Mouse (Mus musculus) kidney, adult 2 months (tissue): Measurements from ENCODE around the gene Gm382. TPM values are rescaled to one million over a fixed set of nuclear protein-coding genes. Genes with fewer than 3 reads are reported as not detected.

Experiments used
- DNase-seq: peaks from one replicate; pipeline ENCODE4 v3.0.0; 2021
- H3K27ac ChIP-seq: fragments of 200-500 bp; 2 replicates; pipeline ENCODE4 v1.5.1; 2012; ENCODE audit warnings: low read depth, low read length, control low read depth, inconsistent platforms; ENCODE audit not compliant: insufficient read depth
- H3K27me3 ChIP-seq: fragments of 200-500 bp; replicated peaks from 2 replicates; pipeline ENCODE4 v1.6.1; 2012; ENCODE audit warnings: mild to moderate bottlenecking, moderate library complexity, low read length, inconsistent platforms; ENCODE audit not compliant: control insufficient read depth, insufficient read depth
- H3K36me3 ChIP-seq: fragments of 200-500 bp; 2 replicates; pipeline ENCODE4 v1.6.1; 2012; ENCODE audit warnings: mild to moderate bottlenecking, moderate library complexity, low read length, inconsistent platforms; ENCODE audit not compliant: control insufficient read depth, insufficient read depth
- H3K4me1 ChIP-seq: fragments of 200-500 bp; 2 replicates; pipeline ENCODE4 v1.6.1; 2011; ENCODE audit warnings: low read length; ENCODE audit not compliant: control insufficient read depth, insufficient read depth
- H3K4me3 ChIP-seq: fragments of 200-500 bp; 2 replicates; pipeline ENCODE4 v1.5.1; 2011; ENCODE audit warnings: mild to moderate bottlenecking, low read depth, low read length, control low read depth; ENCODE audit not compliant: insufficient read depth
- CTCF ChIP-seq: fragments of 200-500 bp; conservative IDR thresholded peaks from 2 replicates; pipeline ENCODE4 v1.5.1; 2011; ENCODE audit warnings: low read depth, mild to moderate bottlenecking, control low read depth, low read length, moderate library complexity, mixed read lengths; ENCODE audit not compliant: insufficient read depth, insufficient read length
- POLR2A ChIP-seq: fragments of 200-500 bp; IDR thresholded peaks from one replicate; pipeline ENCODE4 v1.6.1; 2011; ENCODE audit warnings: low read depth, low read length, control low read depth
- WGBS: fragments of 180-500 bp; shearing (Covaris S2); methylation state at CpG from one replicate; pipeline ENCODE4 v1.1.7; 2018; 5-methylcytosine and 5-hydroxymethylcytosine counted together
- polyA plus RNA-seq: library from polyadenylated mRNA; depleted of rRNA; stranded (reverse); fragments of >200 nt; gene quantifications from 2 replicates; pipeline ENCODE4 v1.2.3, GENCODE M21; 2012; rRNA removed

Gm382 gene
- polyA plus RNA-seq = not detected in 2 replicates

GRCm38 (mm10) chrX:127039672-127040071 lies at the start of gene Gm382:
Gene Gm382, plus strand, starts transcription at chrX:127039972.
- H3K4me1 ChIP-seq = no peaks in the 10 kb centered on the region
- TF ChIP-seq POLR2A (no peak), CTCF (no peak)
- no peaks in the 10 kb centered on the region for H3K27me3 ChIP-seq
- no peak for DNase-seq
- 95% methylated on average over 1 of the region's 1 CpGs for WGBS
- no peaks in the 10 kb centered on the region for H3K36me3 ChIP-seq
- H3K4me3 ChIP-seq = no peak within 1 kb of the TSS
- no peak within 1 kb of the TSS for H3K27ac ChIP-seq

GRCm38 (mm10) chrX:127070179-127070578 lies 30.4 kb downstream of the Gm382 start:
- no peak for DNase-seq
- no peaks in the 10 kb centered on the region for H3K4me1 ChIP-seq
- H3K27me3 ChIP-seq = no peaks in the 10 kb centered on the region
- TF ChIP-seq POLR2A (no peak), CTCF (no peak)
- H3K27ac ChIP-seq = no peak overlapping the region
- H3K4me3 ChIP-seq = no peak overlapping the region
- 75% methylated on average over 2 of the region's 2 CpGs for WGBS
- H3K36me3 ChIP-seq = no peaks in the 10 kb centered on the region

GRCm38 (mm10) chrX:127091282-127091681 lies 51.5 kb downstream of the Gm382 start:
- Histone ChIP-seq H3K36me3 (no peaks in the 10 kb centered on the region), H3K27ac (no peak overlapping the region), H3K4me3 (no peak overlapping the region), H3K4me1 (no peaks in the 10 kb centered on the region), H3K27me3 (no peaks in the 10 kb centered on the region)
- TF ChIP-seq CTCF (no peak), POLR2A (no peak)
- DNase-seq = no peak
- 56% methylated on average over 2 of the region's 2 CpGs for WGBS

GRCm38 (mm10) chrX:127093036-127093435 lies 53.3 kb downstream of the Gm382 start:
- Histone ChIP-seq H3K27me3 (no peaks in the 10 kb centered on the region), H3K4me1 (no peaks in the 10 kb centered on the region), H3K4me3 (no peak overlapping the region), H3K36me3 (no peaks in the 10 kb centered on the region), H3K27ac (no peak overlapping the region)
- no peak for DNase-seq
- no peak for TF ChIP-seq CTCF

- Histone ChIP-seq H3K4me1 (no peaks in the 10 kb centered on the region), H3K27me3 (no peaks in the 10 kb centered on the region), H3K27ac (no peak overlapping the region), H3K36me3 (no peaks in the 10 kb centered on the region), H3K4me3 (no peak overlapping the region)
- TF ChIP-seq CTCF = no peak
- WGBS = 69% methylated on average over 3 of the region's 3 CpGs
- no peak for DNase-seq
Measured at GRCm38 (mm10) chrX:127093961-127094360, 54.2 kb downstream of the Gm382 start.

- Histone ChIP-seq H3K27me3 (no peaks in the 10 kb centered on the region), H3K36me3 (no peaks in the 10 kb centered on the region), H3K27ac (no peak overlapping the region), H3K4me1 (no peaks in the 10 kb centered on the region), H3K4me3 (no peak overlapping the region)
- DNase-seq = no peak
- WGBS = 82% methylated on average over 2 of the region's 2 CpGs
- no peak for TF ChIP-seq CTCF
- no peak for TF ChIP-seq POLR2A
Measured at GRCm38 (mm10) chrX:127104341-127104740, 64.6 kb downstream of the Gm382 start.

Other genes starting within 250 kb of the Gm382 start
- not detected in 2 replicates for gene 4932411N23Rik, start 224.1 kb upstream of the Gm382 start, polyA plus RNA-seq